Mouse (Mus musculus): ENCODE results near the gene Csta1. TPM values are rescaled to one million over a fixed set of nuclear protein-coding genes. Genes with fewer than 3 reads are reported as not detected.
"Not testable (repeated sequence)": the region's sequence is repeated elsewhere in the genome, so short reads cannot be mapped to it uniquely, and the experiment has no call there.

Csta1 gene
- polyA plus RNA-seq, 1 experiment, result not detected

DNA sequence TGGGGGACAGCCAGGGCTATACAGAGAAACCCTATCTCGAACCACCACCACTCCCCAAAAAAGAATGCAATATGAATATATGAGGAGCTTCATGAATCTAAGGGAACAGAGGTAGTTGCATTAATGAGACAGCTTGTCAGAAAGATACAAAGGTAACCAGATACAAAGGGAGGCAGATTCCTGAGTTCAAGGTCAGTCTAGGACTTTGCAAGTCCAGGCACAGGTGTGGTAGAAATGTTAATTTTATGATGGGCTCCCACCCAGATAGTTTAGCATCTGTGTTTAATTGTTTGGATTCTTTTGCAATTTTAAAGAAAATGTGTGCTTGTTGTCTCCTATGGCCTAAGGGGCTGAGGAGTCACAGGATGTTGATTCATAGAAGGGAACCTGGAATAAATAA is 28.8 kb downstream of the Csta1 start:
- 91% methylated on average over 1 of the region's 1 CpGs for WGBS
- TF ChIP-seq POLR2A (IDR thresholded peaks at IDR 0.05; ENCODE audit: low read depth, low read length), result no peak
- no peak for TF ChIP-seq CTCF (conservative IDR thresholded peaks at IDR 0.05; ENCODE audit: insufficient read depth, insufficient read length, low read depth, low read length)
- Histone ChIP-seq H3K36me3 (ENCODE audit: control insufficient read depth, insufficient read depth, low read length) (no peaks in the 10 kb centered on the region), H3K4me3 (ENCODE audit: insufficient read depth, low read depth, low read length) (no peak overlapping the region), H3K27ac (ENCODE audit: insufficient read depth, low read depth, low read length) (no peak overlapping the region), H3K4me1 (ENCODE audit: control insufficient read depth, insufficient read depth, low read length) (no peaks in the 10 kb centered on the region), H3K27me3 (replicated peaks; ENCODE audit: control insufficient read depth, insufficient read depth, low read length) (no peaks in the 10 kb centered on the region)
- DNase-seq, result no peak

DNA sequence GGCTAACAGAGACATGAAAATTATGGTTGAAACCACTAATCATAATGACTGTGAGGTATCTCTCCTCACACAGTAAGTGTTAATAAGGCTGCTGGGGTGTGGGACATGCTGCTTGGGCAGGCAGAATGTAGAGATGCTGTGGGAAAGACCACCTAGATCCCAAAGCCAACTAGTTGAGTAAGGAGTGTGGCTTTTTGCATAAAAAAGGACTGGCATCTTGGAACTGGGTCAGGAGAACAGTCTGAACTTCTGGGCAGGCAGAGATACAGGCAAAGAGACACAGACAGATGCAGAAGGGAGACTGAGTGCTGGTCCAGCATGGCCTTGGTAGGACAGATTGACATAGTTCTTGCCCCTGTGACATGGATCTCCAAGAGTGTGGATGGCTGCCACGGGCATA is 29.5 kb downstream of the Csta1 start:
- no peak for TF ChIP-seq POLR2A (IDR thresholded peaks at IDR 0.05; ENCODE audit: low read depth, low read length)
- no peak for TF ChIP-seq CTCF (conservative IDR thresholded peaks at IDR 0.05; ENCODE audit: insufficient read depth, insufficient read length, low read depth, low read length)
- no peak for DNase-seq
- 86% methylated on average over 1 of the region's 1 CpGs for WGBS
- Histone ChIP-seq H3K27me3 (replicated peaks; ENCODE audit: control insufficient read depth, insufficient read depth, low read length) (no peaks in the 10 kb centered on the region), H3K4me3 (ENCODE audit: insufficient read depth, low read depth, low read length) (no peak overlapping the region), H3K4me1 (ENCODE audit: control insufficient read depth, insufficient read depth, low read length) (no peaks in the 10 kb centered on the region), H3K36me3 (ENCODE audit: control insufficient read depth, insufficient read depth, low read length) (no peaks in the 10 kb centered on the region), H3K27ac (ENCODE audit: insufficient read depth, low read depth, low read length) (no peak overlapping the region)

DNA sequence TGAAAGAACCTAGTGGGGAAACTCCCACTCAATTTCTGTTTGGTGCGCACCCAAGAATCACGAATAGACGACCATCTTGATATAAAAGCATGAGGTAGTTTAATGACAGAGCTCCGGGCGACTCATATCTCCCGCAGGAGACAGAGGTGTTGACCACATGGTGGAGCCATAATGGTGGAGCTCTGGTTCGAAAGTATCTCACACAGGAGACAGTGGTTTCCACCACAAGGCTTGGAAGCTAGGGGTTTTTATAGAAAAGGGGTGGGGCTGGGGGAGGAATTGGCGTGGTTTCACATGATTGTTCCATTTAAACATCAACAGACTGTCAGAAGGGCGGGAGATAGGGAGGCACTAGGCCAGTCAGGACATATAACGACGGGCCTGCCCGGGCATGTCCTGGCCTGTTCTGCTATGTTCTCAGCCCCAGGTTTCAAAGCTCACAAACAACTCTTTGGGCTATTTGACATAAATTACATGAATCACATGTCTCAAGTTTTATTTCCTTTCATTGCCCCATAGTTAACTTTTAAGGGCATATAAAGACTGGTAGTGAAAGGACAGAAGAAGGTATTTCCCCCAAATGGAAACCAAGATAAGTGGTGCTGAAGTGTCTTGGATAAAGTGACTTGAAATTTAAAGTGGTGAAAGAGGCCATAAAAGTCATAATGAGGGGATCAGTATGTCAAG is 33.1 kb downstream of the Csta1 start:
- not testable (repeated sequence) for H3K4me1 ChIP-seq (ENCODE audit: control insufficient read depth, insufficient read depth, low read length); H3K27me3 ChIP-seq (replicated peaks; ENCODE audit: control insufficient read depth, insufficient read depth, low read length); DNase-seq; H3K4me3 ChIP-seq (ENCODE audit: insufficient read depth, low read depth, low read length); H3K36me3 ChIP-seq (ENCODE audit: control insufficient read depth, insufficient read depth, low read length); H3K27ac ChIP-seq (ENCODE audit: insufficient read depth, low read depth, low read length)
- 93% methylated on average over 12 of the region's 12 CpGs for WGBS

DNA sequence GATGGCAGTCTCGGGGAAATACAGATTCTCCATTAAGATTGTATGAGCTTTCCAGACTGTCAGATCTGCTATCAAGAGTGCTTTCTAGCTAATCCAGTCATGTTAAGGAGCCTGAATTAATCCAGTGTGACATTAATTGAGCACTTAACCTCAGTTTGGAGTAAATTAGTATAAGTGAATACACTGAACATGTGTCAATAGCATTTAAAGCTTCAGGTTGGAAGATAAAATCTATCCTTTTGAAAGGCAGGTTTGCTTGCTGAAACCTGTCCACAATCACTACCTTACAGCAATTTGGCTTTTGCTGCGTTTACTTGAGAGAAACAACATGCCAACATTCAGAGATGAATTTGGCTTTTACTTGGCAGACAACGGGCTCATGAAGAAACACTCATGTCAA is 37.0 kb downstream of the Csta1 start:
- DNase-seq, result no peak
- H3K4me3 ChIP-seq (ENCODE audit: insufficient read depth, low read depth, low read length), result no peak overlapping the region
- no peaks in the 10 kb centered on the region for H3K27me3 ChIP-seq (replicated peaks; ENCODE audit: control insufficient read depth, insufficient read depth, low read length)
- H3K27ac ChIP-seq (ENCODE audit: insufficient read depth, low read depth, low read length), result no peak overlapping the region
- no peaks in the 10 kb centered on the region for H3K36me3 ChIP-seq (ENCODE audit: control insufficient read depth, insufficient read depth, low read length)
- 83% methylated on average over 3 of the region's 3 CpGs for WGBS
- peaks cover 3% of the 10 kb centered on the region; the same call in 1 of the 2 replicates for H3K4me1 ChIP-seq (ENCODE audit: control insufficient read depth, insufficient read depth, low read length)
- no peak for TF ChIP-seq CTCF (conservative IDR thresholded peaks at IDR 0.05; ENCODE audit: insufficient read depth, insufficient read length, low read depth, low read length)
- TF ChIP-seq POLR2A (IDR thresholded peaks at IDR 0.05; ENCODE audit: low read depth, low read length), result no peak

DNA sequence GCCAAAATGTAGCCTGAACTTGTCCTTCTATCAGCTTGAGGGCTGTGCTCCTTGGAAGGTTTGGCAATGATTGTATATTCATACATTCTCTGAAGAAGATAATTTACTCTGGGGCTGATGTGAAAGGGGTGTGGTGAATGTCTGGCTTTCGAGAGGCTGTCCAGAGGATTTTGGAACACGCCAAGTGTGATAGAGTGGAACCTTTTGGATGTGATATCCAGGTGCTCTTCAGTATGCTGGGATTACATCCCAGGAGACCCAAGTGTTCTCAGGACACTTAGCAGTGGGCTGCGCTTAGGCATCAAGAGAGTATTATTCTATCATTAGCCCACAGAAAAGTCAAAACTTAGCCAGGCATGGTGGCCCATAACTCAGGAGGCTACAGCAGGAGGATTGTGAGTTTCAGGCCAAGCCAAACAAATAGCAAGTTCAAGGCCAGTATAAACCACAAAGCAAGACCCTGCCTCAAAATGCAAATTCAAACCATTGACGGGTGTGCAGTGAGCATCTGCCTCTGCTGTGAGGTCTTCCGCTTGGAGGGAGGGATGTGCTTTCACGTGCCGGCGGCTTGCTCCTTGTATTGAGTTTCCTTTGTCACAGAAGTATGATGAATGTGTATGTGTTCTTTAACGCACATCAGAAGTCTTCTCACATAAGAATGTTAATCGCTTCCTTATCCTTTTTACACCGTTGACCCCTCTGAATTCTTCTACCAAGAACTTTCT is 40.1 kb downstream of the Csta1 start:
- H3K27ac ChIP-seq (ENCODE audit: insufficient read depth, low read depth, low read length), result no peak overlapping the region
- no peaks in the 10 kb centered on the region for H3K36me3 ChIP-seq (ENCODE audit: control insufficient read depth, insufficient read depth, low read length)
- no peak overlapping the region for H3K4me3 ChIP-seq (ENCODE audit: insufficient read depth, low read depth, low read length)
- WGBS, result 86% methylated on average over 11 of the region's 11 CpGs
- no peak for DNase-seq
- H3K4me1 ChIP-seq (ENCODE audit: control insufficient read depth, insufficient read depth, low read length), result peaks cover 3% of the 10 kb centered on the region; the same call in 1 of the 2 replicates
- TF ChIP-seq CTCF (conservative IDR thresholded peaks at IDR 0.05; ENCODE audit: insufficient read depth, insufficient read length, low read depth, low read length) (no peak), POLR2A (IDR thresholded peaks at IDR 0.05; ENCODE audit: low read depth, low read length) (no peak)
- no peaks in the 10 kb centered on the region for H3K27me3 ChIP-seq (replicated peaks; ENCODE audit: control insufficient read depth, insufficient read depth, low read length)

DNA sequence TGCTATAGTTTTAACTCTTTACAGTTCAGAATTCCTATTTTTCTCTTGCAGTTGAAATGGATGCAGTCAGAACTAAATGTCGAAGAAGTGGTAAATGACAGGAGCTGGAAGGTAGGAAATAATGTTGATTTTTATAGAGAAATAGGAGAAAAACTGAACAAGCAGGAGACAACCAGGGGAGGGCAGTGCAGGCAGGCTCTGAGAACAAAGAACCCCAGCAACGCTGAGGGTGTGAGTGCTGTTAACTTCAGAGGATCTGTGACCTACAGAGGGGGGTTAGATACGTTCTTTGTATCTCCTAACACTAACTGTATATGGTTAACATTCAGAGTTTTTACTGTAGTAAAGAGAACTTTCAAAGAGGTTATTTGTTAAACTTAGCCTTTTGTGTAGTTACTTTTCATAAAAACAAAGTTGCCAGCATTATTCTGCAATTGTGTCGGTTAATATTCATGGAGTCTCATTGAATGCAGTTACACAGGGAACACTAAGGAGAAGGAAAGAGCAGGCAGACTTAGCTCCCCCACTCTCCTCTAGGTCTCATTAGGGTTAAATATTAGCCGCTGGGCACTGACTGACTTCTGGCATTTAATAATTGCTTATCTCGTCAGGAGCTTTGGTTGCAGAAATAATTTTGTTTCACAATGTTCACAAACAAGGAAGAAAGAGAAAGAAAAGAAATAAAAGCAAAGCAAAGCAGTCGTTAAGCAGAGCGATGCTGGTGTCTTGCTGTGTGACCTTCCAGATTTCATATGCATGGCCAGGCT is 41.0 kb downstream of the Csta1 start:
- Histone ChIP-seq H3K36me3 (ENCODE audit: control insufficient read depth, insufficient read depth, low read length) (no peaks in the 10 kb centered on the region), H3K4me3 (ENCODE audit: insufficient read depth, low read depth, low read length) (no peak overlapping the region), H3K4me1 (ENCODE audit: control insufficient read depth, insufficient read depth, low read length) (peaks cover 3% of the 10 kb centered on the region; the same call in 1 of the 2 replicates), H3K27ac (ENCODE audit: insufficient read depth, low read depth, low read length) (peak overlapping the region; percentile 33; the same call in 1 of the 2 replicates), H3K27me3 (replicated peaks; ENCODE audit: control insufficient read depth, insufficient read depth, low read length) (no peaks in the 10 kb centered on the region)
- WGBS, result 40% methylated on average over 8 of the region's 8 CpGs
- TF ChIP-seq POLR2A (IDR thresholded peaks at IDR 0.05; ENCODE audit: low read depth, low read length) (no peak), CTCF (conservative IDR thresholded peaks at IDR 0.05; ENCODE audit: insufficient read depth, insufficient read length, low read depth, low read length) (peak; percentile 50)
- DNase-seq, result peak; percentile 79

DNA sequence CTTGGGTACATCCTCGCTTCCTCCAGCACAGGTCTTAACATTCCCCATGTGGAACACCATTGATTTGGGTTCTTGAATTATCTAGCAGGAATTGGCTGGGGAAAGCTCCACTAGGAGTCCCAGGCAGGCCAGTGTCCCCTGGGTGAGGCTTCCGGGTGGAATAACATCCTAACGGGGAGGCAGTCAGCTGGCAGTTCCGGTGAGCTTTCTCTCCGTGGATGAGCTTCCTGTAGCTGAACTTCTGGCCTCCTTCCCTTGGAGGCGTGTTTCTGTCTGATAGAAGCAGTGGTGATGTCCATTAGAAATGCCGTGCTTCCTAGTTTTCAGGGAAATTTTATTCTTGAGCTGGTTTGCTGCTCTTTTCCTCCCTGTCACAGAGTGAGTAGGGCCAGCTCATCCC is 42.0 kb downstream of the Csta1 start:
- Histone ChIP-seq H3K27ac (ENCODE audit: insufficient read depth, low read depth, low read length) (no peak overlapping the region), H3K27me3 (replicated peaks; ENCODE audit: control insufficient read depth, insufficient read depth, low read length) (no peaks in the 10 kb centered on the region), H3K4me3 (ENCODE audit: insufficient read depth, low read depth, low read length) (no peak overlapping the region), H3K4me1 (ENCODE audit: control insufficient read depth, insufficient read depth, low read length) (peaks cover 3% of the 10 kb centered on the region; the same call in 1 of the 2 replicates), H3K36me3 (ENCODE audit: control insufficient read depth, insufficient read depth, low read length) (no peaks in the 10 kb centered on the region)
- TF ChIP-seq CTCF (conservative IDR thresholded peaks at IDR 0.05; ENCODE audit: insufficient read depth, insufficient read length, low read depth, low read length) (no peak), POLR2A (IDR thresholded peaks at IDR 0.05; ENCODE audit: low read depth, low read length) (no peak)
- WGBS, result 53% methylated on average over 7 of the region's 7 CpGs
- DNase-seq, result peak; percentile 64

All from kidney, adult 2 months (tissue).